Mouse (Mus musculus): ENCODE measurements around the gene Abhd15.

DNA sequence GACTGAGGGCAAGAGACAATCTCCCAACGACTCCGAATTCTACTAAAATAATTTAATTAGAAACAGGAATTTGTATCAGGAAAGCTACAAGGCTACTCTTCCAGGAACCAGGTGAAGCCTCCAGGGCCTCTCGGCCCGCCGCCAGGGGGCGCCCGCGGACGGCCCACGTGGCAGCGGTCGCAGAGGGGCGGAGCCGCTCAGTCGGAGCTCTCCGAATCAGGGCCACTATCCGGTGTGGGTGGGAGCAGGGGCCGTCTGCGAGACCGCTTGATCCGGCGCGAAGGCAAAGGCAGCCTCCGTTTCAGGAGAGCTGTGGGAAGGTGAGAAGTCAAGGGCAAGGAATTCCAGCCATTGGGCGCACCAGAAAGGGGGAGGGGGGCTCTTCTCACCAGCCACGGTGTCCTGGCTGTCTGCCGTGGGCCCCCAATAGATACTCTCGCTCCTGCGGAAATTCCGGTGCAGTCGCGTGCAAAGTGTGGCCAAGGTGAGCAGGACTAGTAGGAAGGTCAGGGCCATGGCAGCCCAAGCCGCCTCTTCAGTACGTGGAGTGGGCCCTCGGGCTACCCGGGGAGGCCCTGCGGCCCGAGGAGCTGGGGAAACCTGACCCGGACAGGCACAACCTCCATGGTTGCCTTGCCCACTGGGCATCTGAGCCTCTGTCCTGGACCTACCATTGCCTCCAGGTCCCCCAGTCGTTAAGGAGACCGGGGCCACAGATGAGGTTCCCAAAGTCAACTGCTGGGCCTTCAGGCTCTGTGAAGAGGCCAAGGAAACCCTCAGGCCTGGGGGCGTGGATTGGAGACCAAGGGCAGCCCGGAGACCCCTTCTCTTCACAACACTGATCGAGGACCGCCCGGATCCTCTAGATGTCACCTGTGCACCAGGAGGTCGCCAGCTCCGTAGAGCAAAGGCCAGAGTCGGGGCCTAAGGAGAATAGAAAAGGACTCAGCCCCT is 6.6 kb upstream of the Abhd15 start:
- TF ChIP-seq CTCF (IDR thresholded peaks at IDR 0.05) (peak; percentile 94), EP300 (IDR thresholded peaks at IDR 0.05) (no peak)
